Mouse (Mus musculus): ENCODE data around the gene Prkag3.

DNA sequence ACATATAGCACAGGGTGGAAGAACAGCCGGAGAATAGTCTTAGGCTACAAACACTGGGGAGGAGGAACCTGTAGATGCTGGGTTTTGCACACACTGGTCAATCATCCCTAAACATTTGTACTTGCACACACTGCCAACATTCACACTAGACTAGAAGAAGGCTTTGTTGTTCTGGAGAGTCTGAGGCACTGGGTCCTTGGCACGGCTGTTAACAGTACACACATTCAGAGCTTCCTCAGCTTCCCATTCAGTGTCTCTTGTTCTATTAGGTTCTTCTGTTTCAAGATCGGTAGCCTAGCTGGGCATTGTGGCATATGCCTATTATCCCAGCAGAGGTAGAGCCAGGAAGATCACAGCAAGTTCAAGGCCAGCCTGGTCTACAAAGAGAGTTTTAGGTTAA lies 44.9 kb downstream of the Prkag3 start:
- TF ChIP-seq CTCF (IDR thresholded peaks at IDR 0.05; ENCODE audit: extremely low read depth, insufficient read depth, insufficient read length, insufficient replicate concordance) (no peak), POLR2A (IDR thresholded peaks at IDR 0.05; ENCODE audit: low read depth, low read length) (no peak)
